Mouse (Mus musculus) left cerebral cortex, postnatal 14 days (tissue): ENCODE measurements at regions not wholly inside any gene's neighbourhood (a gene's known extent, or its start where the extent isn't known, plus 50 kb on each side); places are given as distances from the start of the nearest gene placed in this dataset.

Source experiments
- DNase-seq, 2 experiments: peaks; one replicate each; pipeline ENCODE4 v3.0.0; 2021 to 2022; ENCODE audit warnings: low spot score in 2 of 2, mixed read lengths in 1 of 2
- intact Hi-C: fragments of 180-260 bp; cut with DNase I; formaldehyde crosslinking; loops from one replicate; pipeline ENCODE4 v1.15.1; 2025

DNA sequence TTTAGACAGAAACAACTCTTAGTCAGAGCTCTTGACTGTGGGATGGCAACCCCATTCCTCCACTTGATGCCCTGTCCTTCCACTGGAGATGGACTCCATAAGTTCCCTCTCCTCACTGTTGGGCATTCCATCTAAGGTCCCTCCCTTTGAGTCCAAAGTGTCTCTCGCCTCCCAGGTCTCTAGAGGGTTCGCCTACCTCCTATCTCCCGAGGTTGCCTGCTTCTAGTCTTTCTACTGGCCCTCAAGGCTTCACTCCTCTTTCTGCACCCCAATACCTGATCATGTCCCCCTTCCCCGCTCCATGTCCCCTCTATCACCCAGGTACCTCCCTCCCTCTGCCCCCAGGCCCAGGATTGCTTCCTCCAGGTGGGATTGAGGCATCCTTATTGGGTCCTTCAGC, 142.9 kb upstream of the Mgmt start:
- intact Hi-C loops = no loop called here
- no peak for DNase-seq

- intact Hi-C loops = no loop called here
Observed at GRCm38 (mm10) chr7:136754821-136755220, 139.6 kb upstream of the Mgmt start.

DNA sequence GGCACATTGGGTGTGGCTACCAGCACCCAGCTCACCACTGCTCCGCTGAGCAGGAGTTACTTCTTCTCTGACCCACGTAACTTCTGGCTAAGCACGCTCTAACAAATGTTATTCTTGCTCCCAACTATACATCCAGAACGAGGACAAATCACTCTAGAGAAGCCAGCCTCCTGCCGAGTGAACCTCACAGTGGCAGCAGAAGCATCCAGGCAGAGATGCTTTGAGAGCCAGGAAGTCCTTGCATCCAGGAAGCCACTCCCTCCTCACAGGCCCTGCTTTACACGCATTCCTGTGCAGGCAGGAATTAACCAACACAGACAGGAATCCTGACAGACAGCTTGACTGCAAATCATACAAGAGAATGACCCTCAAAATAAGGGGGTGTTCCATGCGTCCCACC, 129.4 kb upstream of the Mgmt start:
- intact Hi-C loops = no loop called here
- DNase-seq = no peak

More at GRCm38 (mm10) chr7:136754821-136755220, 139.6 kb upstream of the Mgmt start:
- DNase-seq = peak in 1 of 2 experiments; percentile 4

- intact Hi-C loops = no loop called here
- DNase-seq = no peak
Observed at GRCm38 (mm10) chr7:136767231-136767630, 127.2 kb upstream of the Mgmt start.

DNA sequence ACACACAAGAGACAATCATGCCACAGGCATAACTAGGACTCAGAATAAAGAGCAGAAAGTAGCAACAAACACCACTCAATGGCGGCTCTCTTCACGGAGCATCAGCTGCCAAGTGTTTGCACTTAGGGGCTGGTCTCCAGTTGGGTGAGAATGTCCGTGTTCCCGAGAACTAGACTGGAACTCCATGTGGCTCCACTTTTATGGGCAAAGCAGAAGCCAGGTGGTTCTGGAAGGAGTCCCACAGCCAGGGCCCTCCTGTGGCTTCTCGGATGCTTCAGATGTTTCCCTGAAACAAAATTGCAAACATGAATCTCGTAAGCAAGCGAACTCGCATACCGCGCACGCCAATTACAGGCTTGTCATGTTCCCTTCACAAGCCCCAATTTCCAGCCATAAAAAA, 113.7 kb upstream of the Mgmt start:
- no peak for DNase-seq
- intact Hi-C loops = no loop called here

DNA sequence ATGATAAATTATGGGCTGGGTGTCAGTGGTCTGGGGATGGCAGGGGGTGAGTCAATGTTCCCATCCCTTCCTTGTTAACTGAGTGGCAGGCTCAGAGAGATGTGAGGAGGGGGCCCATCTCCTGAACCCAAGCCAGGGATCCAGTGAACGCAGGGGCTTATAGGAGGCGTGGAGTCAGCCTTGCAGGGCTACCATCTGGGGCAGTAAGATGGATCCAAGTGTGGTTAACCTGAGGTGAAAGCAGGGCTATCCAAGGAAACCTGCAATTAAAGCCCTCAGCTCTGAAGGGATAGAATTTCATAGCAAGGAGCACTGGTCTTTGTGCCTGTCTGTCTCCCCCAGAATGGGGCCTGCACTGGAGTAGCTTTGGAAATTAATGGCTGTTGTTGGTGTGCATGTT, 103.3 kb upstream of the Mgmt start:
- intact Hi-C loops = no loop called here
- DNase-seq = no peak

GRCm38 (mm10) chr7:136792131-136792530, 102.3 kb upstream of the Mgmt start:
- intact Hi-C loops = no loop called here
- no peak for DNase-seq

GRCm38 (mm10) chr7:136796415-136796814, 98.0 kb upstream of the Mgmt start:
- intact Hi-C loops = no loop called here
- DNase-seq = no peak

- no peak for DNase-seq
- intact Hi-C loops = no loop called here
Observed at GRCm38 (mm10) chr7:136797780-136798435, 96.5 kb upstream of the Mgmt start.

- intact Hi-C loops = no loop called here
- DNase-seq = no peak
Observed at GRCm38 (mm10) chr7:136798605-136799004, 95.8 kb upstream of the Mgmt start.

DNA sequence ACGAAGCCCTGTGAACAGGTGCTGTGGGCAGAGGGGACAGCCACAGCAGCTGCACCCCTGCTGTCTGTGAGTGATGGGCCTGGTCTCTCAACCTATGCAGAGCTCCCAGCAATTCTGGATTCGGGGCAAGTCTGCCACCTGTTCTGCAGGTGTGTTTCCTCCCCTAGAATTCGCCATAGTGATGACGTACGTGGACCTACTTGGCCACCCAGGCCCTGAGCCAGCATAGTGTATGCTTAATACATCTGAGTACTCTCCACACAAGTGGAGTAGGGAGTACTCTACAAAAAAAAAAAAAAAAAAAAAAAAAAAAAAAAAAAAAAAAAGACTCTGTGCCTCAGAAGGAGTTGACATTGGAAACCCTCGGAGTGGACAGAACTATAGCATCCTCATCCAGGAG, 87.3 kb upstream of the Mgmt start:
- DNase-seq = no peak
- intact Hi-C loops = no loop called here

- DNase-seq = no peak
- intact Hi-C loops = no loop called here
Observed at GRCm38 (mm10) chr7:136807968-136808367, 86.4 kb upstream of the Mgmt start.

- DNase-seq = no peak
- intact Hi-C loops = no loop called here
Observed at GRCm38 (mm10) chr7:136809576-136809975, 84.8 kb upstream of the Mgmt start.

DNA sequence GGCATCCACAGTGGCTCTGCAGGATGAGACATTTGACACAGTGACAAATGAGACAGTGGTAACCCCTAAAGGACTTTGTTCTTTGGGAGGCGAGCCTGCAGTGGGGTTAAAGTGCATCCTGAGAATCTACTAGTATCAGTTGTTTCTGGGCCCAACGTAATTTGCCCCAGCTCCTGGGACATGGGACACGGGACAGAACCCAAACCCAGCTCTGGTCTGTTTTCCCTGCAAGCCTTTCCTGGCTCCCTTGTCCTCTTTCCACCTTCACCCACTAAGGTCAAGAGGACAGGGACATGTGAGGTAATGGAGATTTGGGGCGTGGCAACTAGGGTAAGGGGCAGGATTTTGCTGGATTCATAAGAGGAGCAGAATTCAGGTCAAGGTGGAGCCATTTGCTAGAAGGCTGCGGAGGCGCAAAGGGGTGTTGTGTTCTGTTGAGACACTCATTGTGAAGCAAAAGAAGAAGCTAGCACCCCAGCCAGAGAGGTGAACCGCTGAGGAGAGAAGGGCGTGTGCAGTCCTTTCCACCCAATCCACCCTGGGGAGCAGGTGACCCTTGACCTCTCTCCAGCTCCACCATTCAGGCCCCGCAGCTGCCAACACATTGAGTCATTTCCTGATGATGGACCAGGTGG, 80.6 kb upstream of the Mgmt start:
- DNase-seq = no peak
- intact Hi-C loops = no loop called here

DNA sequence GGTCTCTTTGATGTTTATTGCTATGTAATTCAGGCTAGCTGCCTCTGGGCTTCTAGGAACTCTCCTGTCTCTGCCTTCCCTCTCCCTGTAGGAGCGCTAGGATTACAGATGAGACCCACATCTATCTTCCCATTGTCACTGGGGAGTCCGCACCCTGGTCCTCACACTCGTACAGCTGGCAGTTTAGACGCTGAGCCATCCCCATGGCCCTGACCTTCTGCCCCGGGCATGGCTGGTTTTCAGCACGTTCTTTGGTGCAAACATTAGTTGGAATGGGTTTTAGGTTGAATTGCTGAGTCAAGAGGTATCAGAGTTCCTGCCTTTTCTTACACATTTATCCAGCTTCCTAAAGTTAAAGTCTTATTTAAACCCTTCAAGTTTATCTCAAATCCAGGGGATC, 79.7 kb upstream of the Mgmt start:
- DNase-seq = no peak
- intact Hi-C loops = no loop called here

DNA sequence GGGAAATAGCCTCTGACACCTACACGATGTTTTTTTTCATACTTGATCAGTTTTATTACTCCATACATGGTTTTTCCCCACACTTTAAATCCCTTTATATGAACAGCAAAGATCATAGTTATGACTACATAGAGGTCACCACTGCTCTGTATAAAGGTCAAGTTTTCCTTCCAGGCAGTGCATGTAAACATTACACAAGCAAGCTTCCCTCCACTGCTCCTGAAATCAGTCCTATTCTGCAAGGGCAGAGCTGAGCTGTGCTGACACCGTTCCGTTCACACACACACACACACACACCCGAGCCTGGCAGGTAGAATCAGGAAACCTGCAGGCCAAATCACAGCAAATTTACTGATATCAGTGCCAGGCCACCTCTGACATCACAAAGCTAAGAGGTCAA, 74.1 kb upstream of the Mgmt start:
- intact Hi-C loops = loop anchor here (10.0 kb wide), 2 partner anchors 325 to 495 kb away; partner anchors contain the start of gene Ebf3
- DNase-seq = no peak

DNA sequence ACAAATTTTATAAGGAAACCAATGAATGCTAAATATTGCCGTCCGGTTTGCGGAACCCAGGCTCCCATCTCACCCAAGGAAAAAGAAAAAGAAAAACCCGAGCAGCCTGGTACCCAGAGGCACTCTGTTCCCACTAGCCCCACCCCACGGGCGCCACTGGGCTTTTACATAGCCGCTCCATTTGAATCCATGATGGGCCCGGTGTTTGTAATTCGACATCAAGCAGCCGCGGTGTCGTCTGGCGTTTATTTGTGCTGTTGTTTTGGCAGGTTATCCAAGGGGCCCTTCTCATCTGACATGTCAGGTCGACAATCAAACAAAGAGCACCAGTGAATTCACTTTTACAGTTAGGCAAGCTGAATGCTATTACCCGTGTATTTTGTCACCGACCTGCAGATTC, 68.8 kb upstream of the Mgmt start:
- DNase-seq = no peak
- intact Hi-C loops = loop anchor here (10.0 kb wide), 2 partner anchors 331 to 489 kb away; partner anchors contain the start of gene Ebf3

GRCm38 (mm10) chr7:136829621-136830313, 64.6 kb upstream of the Mgmt start:
- intact Hi-C loops = loop anchor here (10.0 kb wide), 2 partner anchors 335 to 485 kb away; partner anchors contain the start of gene Ebf3
- peak in 1 of 2 experiments; percentile 35 for DNase-seq

- DNase-seq = no peak
- intact Hi-C loops = no loop called here
Observed at GRCm38 (mm10) chr7:136832419-136832818, 62.0 kb upstream of the Mgmt start.

GRCm38 (mm10) chr7:136838971-136839370, 55.4 kb upstream of the Mgmt start:
- intact Hi-C loops = no loop called here

DNA sequence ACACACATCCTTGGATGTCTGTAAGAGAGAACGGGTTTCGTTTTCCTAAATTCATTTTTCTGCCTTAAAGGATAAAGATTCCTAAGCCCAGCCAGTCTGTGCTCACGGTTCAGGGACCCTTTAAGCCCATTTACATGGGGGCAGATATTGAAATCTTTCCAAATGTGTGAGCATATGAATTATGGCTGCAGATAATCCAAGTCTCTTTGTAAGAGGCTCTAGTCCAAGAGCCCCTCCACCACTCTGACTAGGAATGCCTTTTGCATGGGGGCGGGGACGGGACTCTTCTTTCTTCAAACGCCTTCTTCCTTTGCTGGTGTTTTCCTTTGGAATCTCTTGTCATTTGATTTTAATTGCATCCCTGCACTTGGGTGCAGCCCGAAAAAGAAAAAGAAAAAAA, 54.2 kb upstream of the Mgmt start:
- DNase-seq = no peak
- intact Hi-C loops = no loop called here

More at GRCm38 (mm10) chr7:136838971-136839370, 55.4 kb upstream of the Mgmt start:
- DNase-seq = no peak
